Mouse (Mus musculus): ENCODE measurements at regions not wholly inside any gene's neighbourhood (a gene's known extent, or its start where the extent isn't known, plus 50 kb on each side); places are given as distances from the start of the nearest gene placed in this dataset.

GRCm38 (mm10) chr6:93272206-93272605 lies 328.9 kb upstream of the Adamts9 start:
- H3K4me1 ChIP-seq (replicated peaks; ENCODE audit: control insufficient read depth, insufficient read depth, low read length), result no peaks in the 10 kb centered on the region
- no peak overlapping the region for H3K4me3 ChIP-seq (ENCODE audit: low read depth, low read length)
- H3K9ac ChIP-seq (ENCODE audit: low read depth, low read length), result no peak overlapping the region
- no peak for TF ChIP-seq CTCF (IDR thresholded peaks at IDR 0.05; ENCODE audit: low read depth)
- no peaks in the 10 kb centered on the region for H3K9me3 ChIP-seq (ENCODE audit: control insufficient read depth)
- no peaks in the 10 kb centered on the region for H3K27me3 ChIP-seq (replicated peaks; ENCODE audit: control insufficient read depth, insufficient read depth, low read length)
- H3K36me3 ChIP-seq (ENCODE audit: control insufficient read depth, insufficient read depth), result no peaks in the 10 kb centered on the region
- no peak overlapping the region for H3K4me2 ChIP-seq (replicated peaks; ENCODE audit: low read depth)
- no peak overlapping the region for H3K27ac ChIP-seq (ENCODE audit: low read depth, low read length)
- no peak for ATAC-seq
- WGBS, result 62% methylated on average over 4 of the region's 4 CpGs

GRCm38 (mm10) chr6:93266826-93267225 lies 323.5 kb upstream of the Adamts9 start:
- H3K4me3 ChIP-seq (ENCODE audit: low read depth, low read length), result no peak overlapping the region
- no peaks in the 10 kb centered on the region for H3K36me3 ChIP-seq (ENCODE audit: control insufficient read depth, insufficient read depth)
- H3K27ac ChIP-seq (ENCODE audit: low read depth, low read length), result no peak overlapping the region
- WGBS, result 93% methylated on average over 5 of the region's 5 CpGs
- no peak for ATAC-seq
- no peaks in the 10 kb centered on the region for H3K9me3 ChIP-seq (ENCODE audit: control insufficient read depth)
- no peak overlapping the region for H3K9ac ChIP-seq (ENCODE audit: low read depth, low read length)
- H3K27me3 ChIP-seq (replicated peaks; ENCODE audit: control insufficient read depth, insufficient read depth, low read length), result no peaks in the 10 kb centered on the region
- TF ChIP-seq CTCF (IDR thresholded peaks at IDR 0.05; ENCODE audit: low read depth), result no peak
- H3K4me2 ChIP-seq (replicated peaks; ENCODE audit: low read depth), result no peak overlapping the region
- no peaks in the 10 kb centered on the region for H3K4me1 ChIP-seq (replicated peaks; ENCODE audit: control insufficient read depth, insufficient read depth, low read length)

GRCm38 (mm10) chr6:93265164-93265563 lies 321.9 kb upstream of the Adamts9 start:
- Histone ChIP-seq H3K36me3 (ENCODE audit: control insufficient read depth, insufficient read depth) (no peaks in the 10 kb centered on the region), H3K4me2 (replicated peaks; ENCODE audit: low read depth) (no peak overlapping the region), H3K9ac (ENCODE audit: low read depth, low read length) (no peak overlapping the region), H3K4me3 (ENCODE audit: low read depth, low read length) (no peak overlapping the region), H3K4me1 (replicated peaks; ENCODE audit: control insufficient read depth, insufficient read depth, low read length) (no peaks in the 10 kb centered on the region), H3K27ac (ENCODE audit: low read depth, low read length) (no peak overlapping the region), H3K27me3 (replicated peaks; ENCODE audit: control insufficient read depth, insufficient read depth, low read length) (no peaks in the 10 kb centered on the region), H3K9me3 (ENCODE audit: control insufficient read depth) (no peaks in the 10 kb centered on the region)
- TF ChIP-seq CTCF (IDR thresholded peaks at IDR 0.05; ENCODE audit: low read depth), result no peak
- no peak for ATAC-seq
- WGBS, result 82% methylated on average over 2 of the region's 2 CpGs

GRCm38 (mm10) chr6:93260827-93261226 lies 317.5 kb upstream of the Adamts9 start:
- H3K27me3 ChIP-seq (replicated peaks; ENCODE audit: control insufficient read depth, insufficient read depth, low read length), result no peaks in the 10 kb centered on the region
- no peaks in the 10 kb centered on the region for H3K36me3 ChIP-seq (ENCODE audit: control insufficient read depth, insufficient read depth)
- 65% methylated on average over 4 of the region's 4 CpGs for WGBS
- TF ChIP-seq CTCF (IDR thresholded peaks at IDR 0.05; ENCODE audit: low read depth), result no peak
- no peaks in the 10 kb centered on the region for H3K9me3 ChIP-seq (ENCODE audit: control insufficient read depth)
- H3K9ac ChIP-seq (ENCODE audit: low read depth, low read length), result no peak overlapping the region
- H3K27ac ChIP-seq (ENCODE audit: low read depth, low read length), result no peak overlapping the region
- no peak for ATAC-seq
- no peak overlapping the region for H3K4me3 ChIP-seq (ENCODE audit: low read depth, low read length)
- H3K4me1 ChIP-seq (replicated peaks; ENCODE audit: control insufficient read depth, insufficient read depth, low read length), result no peaks in the 10 kb centered on the region
- no peak overlapping the region for H3K4me2 ChIP-seq (replicated peaks; ENCODE audit: low read depth)

- Histone ChIP-seq H3K9ac (ENCODE audit: low read depth, low read length) (no peak overlapping the region), H3K27ac (ENCODE audit: low read depth, low read length) (no peak overlapping the region), H3K36me3 (ENCODE audit: control insufficient read depth, insufficient read depth) (no peaks in the 10 kb centered on the region), H3K4me2 (replicated peaks; ENCODE audit: low read depth) (no peak overlapping the region), H3K9me3 (ENCODE audit: control insufficient read depth) (no peaks in the 10 kb centered on the region), H3K27me3 (replicated peaks; ENCODE audit: control insufficient read depth, insufficient read depth, low read length) (no peaks in the 10 kb centered on the region), H3K4me3 (ENCODE audit: low read depth, low read length) (no peak overlapping the region), H3K4me1 (replicated peaks; ENCODE audit: control insufficient read depth, insufficient read depth, low read length) (no peaks in the 10 kb centered on the region)
- WGBS, result 47% methylated on average over 5 of the region's 5 CpGs
- no peak for ATAC-seq
- no peak for TF ChIP-seq CTCF (IDR thresholded peaks at IDR 0.05; ENCODE audit: low read depth)
Observed at GRCm38 (mm10) chr6:93257130-93257841, 314.0 kb upstream of the Adamts9 start.

GRCm38 (mm10) chr6:93253746-93254145 lies 310.5 kb upstream of the Adamts9 start:
- 64% methylated on average over 7 of the region's 7 CpGs for WGBS

More at GRCm38 (mm10) chr6:93253746-93254145, 310.5 kb upstream of the Adamts9 start:
- ATAC-seq, result no peak
- H3K9ac ChIP-seq (ENCODE audit: low read depth, low read length), result no peak overlapping the region
- no peak overlapping the region for H3K4me2 ChIP-seq (replicated peaks; ENCODE audit: low read depth)
- no peak for TF ChIP-seq CTCF (IDR thresholded peaks at IDR 0.05; ENCODE audit: low read depth)
- no peak overlapping the region for H3K27ac ChIP-seq (ENCODE audit: low read depth, low read length)
- no peaks in the 10 kb centered on the region for H3K36me3 ChIP-seq (ENCODE audit: control insufficient read depth, insufficient read depth)
- H3K9me3 ChIP-seq (ENCODE audit: control insufficient read depth), result no peaks in the 10 kb centered on the region
- H3K27me3 ChIP-seq (replicated peaks; ENCODE audit: control insufficient read depth, insufficient read depth, low read length), result no peaks in the 10 kb centered on the region
- no peaks in the 10 kb centered on the region for H3K4me1 ChIP-seq (replicated peaks; ENCODE audit: control insufficient read depth, insufficient read depth, low read length)
- no peak overlapping the region for H3K4me3 ChIP-seq (ENCODE audit: low read depth, low read length)

Data from intestine, postnatal 0 days (tissue).